In genomic region chr17:47897956-47898752, GRCm38 (mm10) we compare ENCODE assay signal across 8 mouse cellular contexts. TPM values are rescaled to one million over a fixed set of nuclear protein-coding genes. Genes with fewer than 3 reads are reported as not detected.
DNase-seq lines count a peak whose midpoint lies in the region; ATAC-seq and TF ChIP-seq lines count a peak whose summit lies in the region.

No protein-coding gene starts in this region.

- peak; percentile 67 for DNase-seq in embryonic facial prominence, embryonic 11.5 days (ENCODE audit: low spot score)
- peak; percentile 61 for DNase-seq in heart, adult 8-10 months (ENCODE audit: low spot score)
- DNase-seq in kidney, adult 2 months: peak; percentile 43
- peak; percentile 54 for DNase-seq in lung, postnatal 25 days (ENCODE audit: low spot score)
- no peak for DNase-seq in frontal cortex, postnatal 36 days (ENCODE audit: low spot score in 2 of 2)
- DNase-seq in right cerebral cortex, postnatal 10 days (ENCODE audit: low spot score in 2 of 2): no peak

- H3K27ac ChIP-seq in embryonic facial prominence, embryonic 11.5 days (replicated peaks; ENCODE audit: low read depth, low read length): peak overlapping the region; percentile 10; the same call in 1 of the 2 replicates
- no peak overlapping the region for H3K27ac ChIP-seq in kidney, adult 2 months (ENCODE audit: insufficient read depth, low read depth, low read length)

- no peak overlapping the region for H3K4me2 ChIP-seq in embryonic facial prominence, embryonic 11.5 days (ENCODE audit: low read depth, low read length)

- no peak for TF ChIP-seq POLR2A in kidney, adult 2 months (IDR thresholded peaks at IDR 0.05; ENCODE audit: low read depth, low read length)

- no peak for TF ChIP-seq CTCF in kidney, adult 2 months (conservative IDR thresholded peaks at IDR 0.05; ENCODE audit: insufficient read depth, insufficient read length, low read depth, low read length)

- H3K4me1 ChIP-seq in embryonic facial prominence, embryonic 11.5 days (ENCODE audit: control insufficient read depth, insufficient read depth, low read length): peaks cover 17% of the 10 kb centered on the region
- no peaks in the 10 kb centered on the region for H3K4me1 ChIP-seq in kidney, adult 2 months (ENCODE audit: control insufficient read depth, insufficient read depth, low read length)

- H3K4me3 ChIP-seq in embryonic facial prominence, embryonic 11.5 days (ENCODE audit: low read depth, low read length): no peak overlapping the region
- H3K4me3 ChIP-seq in kidney, adult 2 months (ENCODE audit: insufficient read depth, low read depth, low read length): no peak overlapping the region

- H3K27me3 ChIP-seq in embryonic facial prominence, embryonic 11.5 days (ENCODE audit: control insufficient read depth, insufficient read depth, low read length): no peaks in the 10 kb centered on the region
- H3K27me3 ChIP-seq in kidney, adult 2 months (replicated peaks; ENCODE audit: control insufficient read depth, insufficient read depth, low read length): no peaks in the 10 kb centered on the region

- peaks cover 7% of the 10 kb centered on the region for H3K36me3 ChIP-seq in embryonic facial prominence, embryonic 11.5 days (replicated peaks; ENCODE audit: control insufficient read depth, insufficient read depth, low read depth, low read length)
- H3K36me3 ChIP-seq in kidney, adult 2 months (ENCODE audit: control insufficient read depth, insufficient read depth, low read length): no peaks in the 10 kb centered on the region

- ATAC-seq in embryonic facial prominence, embryonic 11.5 days (replicated peaks; ENCODE audit: insufficient number of reproducible peaks, low FRiP score, low TSS enrichment, low read depth): peak; percentile 78
- ATAC-seq in monocyte, adult 5-6 weeks (replicated peaks; ENCODE audit: insufficient number of reproducible peaks, low FRiP score, low TSS enrichment, poor library complexity, severe bottlenecking): no peak
- ATAC-seq in frontal cortex, adult (ENCODE audit: low TSS enrichment): no peak

- no peak overlapping the region for H3K9ac ChIP-seq in embryonic facial prominence, embryonic 11.5 days (replicated peaks; ENCODE audit: low read length)

- no peaks in the 10 kb centered on the region for H3K9me3 ChIP-seq in embryonic facial prominence, embryonic 11.5 days (replicated peaks; ENCODE audit: control insufficient read depth, low read length)

- 4% methylated on average over 9 of the region's 9 CpGs for WGBS in embryonic facial prominence, embryonic 11.5 days
- 47% methylated on average over 9 of the region's 9 CpGs for WGBS in kidney, adult 2 months

RNA-seq across cellular contexts. Expression of gene Foxp4, which starts 26.3 kb away (rescaled TPM):
- polyA plus RNA-seq in embryonic facial prominence, embryonic 11.5 days (2014; fragmentation: Nextera tagmentation; extraction: Ambion mirVana): 29.0 and 32.4 TPM in 2 replicates
- total RNA-seq in heart, adult 8-10 months (2022): 10 to 100 TPM; 10.2 to 12.7 (median 10.5) TPM
- 23.5 and 27.4 TPM in 2 replicates for polyA plus RNA-seq in kidney, adult 2 months (2012; rRNA removed)
- 3.1 to 10.1 TPM (median 9.1 TPM) in 3 replicates for total RNA-seq in monocyte, adult 5-6 weeks (2017)

Comparison
In these comparisons a context has a peak if more than half of its experiments do, and no peak if none do; other contexts are left out.
1. DNase-seq: peak in embryonic facial prominence, embryonic 11.5 days (single experiment), heart, adult 8-10 months (single experiment), kidney, adult 2 months (single experiment) and lung, postnatal 25 days (single experiment); none in frontal cortex, postnatal 36 days (0 of 2) and right cerebral cortex, postnatal 10 days (0 of 2).